Mouse (Mus musculus): Measurements from ENCODE around the gene Tdp1.

The Tdp1 gene

DNA sequence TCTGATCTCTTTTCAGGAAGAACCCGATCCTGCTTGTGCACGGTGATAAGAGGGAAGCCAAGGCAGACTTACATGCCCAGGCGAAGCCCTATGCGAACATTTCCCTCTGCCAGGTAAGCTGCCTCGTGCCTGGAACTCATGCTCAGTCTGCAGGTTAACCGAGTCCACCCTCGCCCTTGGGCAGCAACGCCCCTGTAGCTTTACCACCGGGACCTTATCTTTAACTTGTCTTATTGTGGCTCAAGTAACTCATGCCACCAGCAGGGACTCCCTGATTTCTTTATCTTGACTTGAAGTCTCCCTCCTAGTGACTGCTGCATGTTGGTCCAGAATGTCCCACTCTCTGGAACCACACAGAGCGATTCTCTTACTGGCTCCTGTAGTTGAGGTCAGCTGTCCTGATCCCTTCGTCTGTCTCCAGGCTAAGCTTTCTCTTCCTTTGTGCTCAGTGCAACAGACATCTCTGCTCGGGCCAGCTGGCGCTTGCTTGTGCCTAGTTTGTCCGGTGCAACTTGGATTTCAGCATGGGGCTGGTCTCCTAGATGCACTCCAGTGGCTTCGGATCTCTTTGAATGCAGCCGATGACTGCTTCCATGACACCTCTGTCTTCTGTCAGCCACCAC, 14.0 kb downstream of the Tdp1 start:
- DNase-seq (ENCODE audit: low spot score in 2 of 2): no peak

DNA sequence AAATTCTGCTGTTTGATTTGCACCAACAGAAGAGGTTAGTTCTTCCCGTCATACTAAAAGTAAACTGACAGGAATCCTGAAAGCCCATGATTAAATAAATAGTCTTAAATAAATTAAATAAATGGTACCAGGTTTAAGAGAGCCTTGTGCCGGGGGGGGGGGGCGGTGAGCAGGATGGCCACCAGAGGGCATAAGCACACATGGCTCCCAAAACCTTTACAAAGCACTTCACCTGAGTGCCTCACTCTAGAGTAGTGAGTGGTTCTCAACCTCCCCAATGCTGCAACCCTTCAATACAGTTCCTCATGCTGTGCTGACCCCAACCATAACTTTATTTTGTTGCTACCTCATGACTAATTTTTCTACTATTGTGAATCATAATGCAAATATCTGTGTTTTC, 15.7 kb downstream of the Tdp1 start:
- no peak for DNase-seq (ENCODE audit: low spot score in 2 of 2)

DNA sequence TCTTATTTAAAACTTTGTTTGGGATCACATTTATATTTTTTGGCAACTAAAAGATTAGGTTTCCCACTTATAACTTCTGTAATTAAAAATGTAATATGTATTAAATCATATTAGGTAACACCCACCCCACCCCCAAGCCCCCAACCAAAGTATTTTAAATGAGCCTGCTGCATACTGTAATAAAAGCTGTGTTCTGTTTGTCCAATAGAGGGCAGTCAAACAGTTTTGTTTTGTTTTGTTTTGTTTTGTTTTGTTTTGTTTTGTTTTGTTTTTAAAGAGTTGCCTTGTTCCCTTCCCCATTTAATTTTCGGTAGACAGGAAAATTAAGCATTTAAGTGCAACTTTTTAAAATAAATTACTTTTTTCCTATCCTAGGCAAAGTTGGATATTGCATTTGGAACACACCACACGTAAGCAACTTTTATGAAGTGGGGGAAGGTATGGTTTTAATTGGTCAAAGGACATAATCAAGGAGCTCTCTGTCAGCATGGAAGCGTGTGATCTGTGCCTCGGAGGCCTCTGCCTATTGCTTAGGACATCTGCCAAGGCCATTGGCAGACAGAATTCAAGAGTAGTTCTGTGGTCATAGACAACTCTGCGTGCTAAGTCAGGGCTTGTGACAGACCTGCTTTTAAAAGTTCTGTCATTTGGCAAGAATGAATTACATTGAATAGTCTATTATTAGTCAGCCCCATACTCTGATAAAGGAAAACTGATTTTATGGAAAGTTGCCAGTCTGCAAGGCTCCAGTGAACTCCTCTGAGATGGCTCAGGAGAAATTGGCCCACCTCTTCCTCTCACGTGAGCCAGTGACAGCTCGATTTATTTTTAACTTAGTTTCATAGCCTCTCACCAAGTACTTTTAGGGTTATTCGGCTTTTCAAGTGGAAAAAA, 17.9 kb downstream of the Tdp1 start:
- DNase-seq (ENCODE audit: low spot score in 2 of 2): no peak

DNA sequence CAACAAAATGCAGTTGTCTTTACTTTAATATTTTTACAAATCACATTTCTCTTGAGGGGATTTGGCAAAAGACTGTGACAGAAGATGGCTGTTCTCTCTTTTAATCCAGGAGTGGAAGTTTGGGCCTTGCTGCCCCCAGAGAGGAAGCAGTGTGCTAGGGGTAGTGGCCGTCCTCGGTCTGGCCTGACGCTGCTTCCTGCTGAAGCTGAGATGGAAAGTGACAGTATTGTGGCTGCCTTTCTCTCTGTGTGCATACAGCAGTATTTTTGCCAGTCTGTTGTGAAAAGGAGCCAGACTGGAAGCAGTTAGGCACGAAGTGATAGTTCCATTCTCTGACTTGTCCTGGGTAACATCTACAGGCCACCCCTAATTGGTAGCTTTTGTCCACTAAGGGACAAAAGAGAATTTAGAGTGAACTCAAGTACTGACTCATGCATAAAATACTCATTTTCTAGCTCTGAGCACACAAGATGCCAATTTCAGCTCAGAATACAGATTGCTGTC, 18.6 kb downstream of the Tdp1 start:
- DNase-seq (ENCODE audit: low spot score in 2 of 2): no peak

DNA sequence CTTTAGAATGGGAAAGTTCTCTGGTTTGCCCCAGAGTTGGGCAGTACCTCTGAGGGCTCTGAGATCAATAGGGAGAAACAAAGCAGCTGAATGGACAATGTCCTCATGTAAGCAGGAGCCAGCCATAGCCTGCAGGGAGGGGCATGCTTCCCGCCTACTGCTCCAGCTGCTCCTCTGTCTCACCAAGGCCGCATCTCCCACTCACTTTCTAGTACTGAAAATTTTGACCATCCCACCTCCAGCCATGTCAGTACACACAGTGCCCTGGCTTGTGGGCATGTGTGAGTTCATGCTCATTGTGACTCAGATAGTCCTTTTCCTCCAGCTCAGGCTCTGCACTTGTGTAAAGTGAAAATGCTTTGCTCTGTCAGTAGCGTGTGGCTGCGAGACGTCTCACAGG, 20.2 kb downstream of the Tdp1 start:
- no peak for DNase-seq (ENCODE audit: low spot score in 2 of 2)

DNA sequence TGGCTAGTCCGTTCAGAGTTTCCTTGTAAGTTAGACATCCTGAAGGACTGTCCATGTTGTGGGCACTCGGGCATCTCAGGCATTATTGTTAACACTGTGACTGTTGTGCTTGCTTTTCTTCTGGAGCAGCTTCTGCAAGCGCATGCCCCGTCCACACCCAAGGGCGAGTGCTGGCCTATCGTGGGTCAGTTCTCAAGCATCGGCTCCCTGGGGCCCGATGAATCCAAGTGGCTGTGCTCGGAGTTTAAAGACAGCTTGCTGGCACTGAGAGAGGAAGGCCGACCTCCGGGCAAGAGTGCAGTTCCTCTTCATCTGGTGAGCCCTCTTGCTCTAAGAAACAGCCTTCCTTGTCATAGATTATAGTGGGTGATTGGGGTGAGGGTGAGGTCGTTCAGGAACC, 27.1 kb downstream of the Tdp1 start:
- no peak for DNase-seq (ENCODE audit: low spot score in 2 of 2)

DNA sequence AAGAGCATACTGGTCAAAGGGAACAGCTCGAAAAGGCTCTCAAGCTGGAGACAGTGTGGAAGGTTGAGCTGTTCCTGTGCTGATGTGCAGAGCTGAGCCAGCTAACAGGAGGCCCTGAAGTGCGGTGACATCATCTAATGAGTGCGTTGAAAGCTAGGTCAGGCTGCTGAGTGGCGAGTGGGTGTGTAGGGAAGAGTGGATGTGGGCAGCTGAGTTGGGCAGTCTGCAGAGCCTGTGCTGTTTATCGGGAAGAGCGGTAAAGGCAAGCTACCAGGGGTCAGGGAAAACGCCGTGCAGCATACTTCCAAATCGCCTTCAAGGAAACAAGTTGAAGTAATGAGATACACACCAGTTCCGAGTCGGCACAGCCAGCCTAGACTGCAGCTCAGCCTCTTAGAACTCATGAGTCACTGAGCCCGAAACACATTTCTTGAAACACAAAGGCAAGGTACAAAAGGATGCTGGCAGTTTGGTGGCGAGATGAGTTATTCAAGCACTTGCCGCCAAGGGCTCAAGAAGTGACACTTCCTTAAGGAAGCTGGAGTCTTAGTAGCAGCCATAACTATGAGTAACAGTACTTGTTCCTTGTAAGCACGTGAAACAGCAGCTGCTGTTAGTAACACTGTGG, 33.6 kb downstream of the Tdp1 start:
- no peak for DNase-seq (ENCODE audit: low spot score in 2 of 2)

DNA sequence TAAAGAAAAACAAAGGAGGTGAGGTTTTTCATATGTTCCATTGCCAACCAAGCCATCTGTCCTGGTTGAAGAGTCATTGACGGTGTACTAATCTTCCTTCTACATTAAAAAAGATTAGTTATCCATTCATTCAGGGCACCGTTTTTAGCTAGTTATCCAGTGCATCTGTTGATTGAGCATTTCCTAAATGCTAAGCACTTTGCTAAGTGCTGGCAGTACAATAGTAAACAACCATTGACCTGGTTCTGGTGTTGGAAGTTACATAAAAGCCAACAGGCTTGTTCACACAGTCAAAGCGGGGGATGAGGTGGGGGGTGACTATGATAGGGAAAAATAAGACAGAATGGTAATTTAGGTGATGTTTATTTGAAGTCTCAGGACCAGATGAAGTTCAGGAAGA, 35.3 kb downstream of the Tdp1 start:
- DNase-seq (ENCODE audit: low spot score in 2 of 2): no peak

DNA sequence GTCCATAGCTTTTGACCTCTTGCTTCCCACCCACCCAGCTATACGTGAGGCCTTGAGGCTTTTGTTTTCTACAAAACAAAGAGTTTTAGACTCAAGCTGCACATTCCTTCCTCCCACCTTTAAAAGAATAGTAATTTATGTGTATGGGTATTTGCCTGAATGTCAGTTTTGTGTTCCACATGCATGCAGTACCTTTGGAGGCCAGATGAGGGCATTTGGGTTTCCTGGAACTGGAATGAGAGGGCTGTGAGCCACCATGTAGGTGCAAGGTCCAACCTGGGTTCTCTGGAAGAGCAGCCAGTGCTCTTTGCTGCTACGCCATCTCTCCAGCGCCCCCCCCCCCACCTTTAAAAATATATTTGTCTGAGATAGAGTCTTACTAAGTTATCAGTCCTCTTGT, 36.7 kb downstream of the Tdp1 start:
- no peak for DNase-seq (ENCODE audit: low spot score in 2 of 2)

DNA sequence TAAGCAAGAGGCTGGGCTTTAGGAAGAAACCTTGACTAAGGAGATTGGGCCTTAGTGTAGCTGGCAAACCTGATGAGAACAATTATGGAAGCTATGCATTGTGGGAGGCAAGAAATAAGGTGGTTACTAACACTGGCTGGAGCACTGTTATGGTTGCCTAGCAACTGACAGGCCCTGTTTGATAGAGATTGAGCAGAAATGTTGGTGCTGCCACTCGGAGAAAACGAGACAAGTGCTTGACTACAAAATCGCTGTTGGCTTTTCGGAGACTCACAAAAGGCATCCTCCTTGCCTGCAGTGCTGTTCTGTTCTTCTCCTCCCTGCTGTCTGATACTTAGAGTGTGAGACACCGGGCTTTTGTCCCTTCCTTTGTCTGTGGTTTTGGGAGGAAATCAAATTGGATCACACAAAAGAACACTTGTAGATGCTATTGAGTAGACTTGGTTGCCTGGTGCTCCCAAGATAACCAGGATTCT, 38.9 kb downstream of the Tdp1 start:
- no peak for DNase-seq (ENCODE audit: low spot score in 2 of 2)

DNA sequence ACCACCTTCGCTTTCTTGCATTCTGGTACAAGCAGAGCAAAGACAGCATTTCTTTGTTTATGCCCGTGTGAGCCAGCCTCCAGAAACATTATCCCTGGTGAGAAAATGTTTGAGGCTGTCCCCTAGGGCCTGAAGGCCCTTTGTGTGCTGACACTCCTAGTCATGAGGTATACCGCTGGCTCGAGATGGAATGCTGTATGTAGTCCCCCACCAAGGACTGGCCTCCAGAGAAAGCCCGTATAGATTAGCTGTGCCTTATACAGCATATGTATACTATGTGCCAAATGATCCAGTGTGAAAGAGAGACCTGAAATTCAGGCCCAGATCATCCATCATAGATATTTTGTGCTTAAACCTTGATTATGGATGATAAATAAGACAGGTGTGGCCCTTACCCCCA, 39.4 kb downstream of the Tdp1 start:
- DNase-seq (ENCODE audit: low spot score in 2 of 2): no peak

DNA sequence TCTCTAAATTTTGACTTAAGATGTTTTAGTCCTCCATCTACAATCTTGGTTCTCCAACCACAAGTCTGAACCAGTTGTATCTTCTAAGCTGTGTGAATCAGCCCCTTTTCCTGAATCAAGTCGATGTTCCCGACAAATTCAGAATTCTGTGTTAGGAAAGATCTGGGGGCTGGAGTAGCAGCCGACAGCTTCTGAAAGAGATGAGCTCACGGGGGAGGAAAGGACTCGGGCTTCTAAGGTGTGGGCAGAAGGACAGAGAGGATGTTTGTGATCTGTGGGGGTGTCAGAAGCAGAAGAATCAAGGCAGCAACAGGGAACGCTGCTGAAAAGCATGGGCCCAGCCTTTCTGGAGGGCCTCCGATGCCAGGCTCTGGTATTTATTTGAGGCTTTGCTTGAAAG, 44.0 kb downstream of the Tdp1 start:
- DNase-seq (ENCODE audit: low spot score in 2 of 2): no peak

DNA sequence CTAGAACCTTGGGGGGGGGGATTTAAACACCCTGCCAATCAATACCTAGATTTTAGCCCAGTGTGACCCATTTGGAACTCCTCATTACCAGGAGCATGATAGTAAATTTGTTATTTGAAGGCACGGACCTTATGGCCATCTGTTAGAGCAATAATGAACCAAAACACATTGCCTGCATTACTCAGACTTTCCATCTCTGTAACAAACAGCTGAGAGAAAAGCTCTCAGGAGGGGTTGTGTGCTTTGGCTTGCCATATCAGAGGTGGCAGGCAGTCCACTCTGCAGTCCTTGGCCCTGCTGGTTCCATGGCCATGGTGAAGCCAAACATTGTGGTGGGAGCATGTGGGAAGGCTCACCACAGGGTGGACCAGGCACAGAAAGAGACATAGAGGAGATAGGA, 44.8 kb downstream of the Tdp1 start:
- DNase-seq (ENCODE audit: low spot score in 2 of 2): no peak

DNA sequence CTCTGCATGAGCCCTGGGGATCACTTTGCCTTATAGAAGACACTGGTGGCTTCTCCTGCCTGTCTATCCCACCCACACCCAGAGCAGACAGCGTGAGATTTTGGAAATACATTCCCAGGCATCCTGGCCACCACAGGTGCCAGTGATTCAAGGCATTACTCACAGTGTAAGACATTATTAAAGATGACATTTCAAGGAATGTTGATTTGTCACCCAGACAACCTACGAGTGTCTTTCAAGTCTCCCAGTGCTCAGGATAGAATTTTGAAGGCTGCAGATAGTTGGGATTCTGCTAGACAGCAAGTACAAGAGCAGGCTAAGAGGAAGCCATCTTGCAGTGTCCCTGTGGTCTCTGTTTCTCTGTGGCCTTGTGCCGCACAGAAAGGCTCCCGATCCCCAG, 47.9 kb downstream of the Tdp1 start:
- no peak for DNase-seq (ENCODE audit: low spot score in 2 of 2)

DNA sequence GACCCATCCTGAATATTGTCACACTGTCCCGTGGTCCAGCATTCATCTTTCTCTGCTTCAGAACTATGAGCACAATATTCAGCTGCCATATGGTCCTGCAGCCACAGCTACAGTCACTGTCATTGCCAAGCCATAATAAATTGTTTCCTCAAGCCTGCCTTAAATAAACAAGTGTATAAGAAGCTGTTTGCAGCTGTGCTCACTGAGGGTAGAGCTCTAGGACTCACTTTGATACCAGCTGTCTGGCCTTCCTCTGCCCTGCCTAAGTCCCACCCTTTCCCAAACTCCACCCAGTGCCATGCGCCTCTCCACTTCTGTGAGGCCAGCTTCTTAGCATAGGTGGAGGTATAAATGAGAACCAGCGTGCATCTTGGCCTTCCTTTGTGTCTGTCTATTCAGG, 49.3 kb downstream of the Tdp1 start:
- DNase-seq (ENCODE audit: low spot score in 2 of 2): no peak

DNA sequence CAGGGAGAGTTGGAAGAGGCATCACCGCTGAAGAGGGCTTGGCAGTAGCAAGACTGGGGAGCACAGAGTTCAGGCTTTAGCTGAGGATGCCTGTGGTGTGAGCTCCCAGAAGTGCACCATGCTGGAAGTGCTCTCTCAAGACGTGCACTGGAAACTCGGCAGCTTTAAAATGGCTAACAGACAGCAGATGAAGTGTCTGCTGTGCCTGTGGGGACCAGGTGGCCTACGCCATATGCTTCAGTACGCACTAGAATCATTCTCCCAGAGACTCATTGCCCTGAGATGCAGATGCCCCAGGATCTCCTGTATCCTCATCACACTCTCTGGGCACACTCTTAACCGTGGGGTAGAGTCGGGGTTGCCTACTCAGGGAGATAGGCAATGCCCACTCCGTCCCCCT, 51.1 kb downstream of the Tdp1 start:
- DNase-seq (ENCODE audit: low spot score in 2 of 2): no peak

DNA sequence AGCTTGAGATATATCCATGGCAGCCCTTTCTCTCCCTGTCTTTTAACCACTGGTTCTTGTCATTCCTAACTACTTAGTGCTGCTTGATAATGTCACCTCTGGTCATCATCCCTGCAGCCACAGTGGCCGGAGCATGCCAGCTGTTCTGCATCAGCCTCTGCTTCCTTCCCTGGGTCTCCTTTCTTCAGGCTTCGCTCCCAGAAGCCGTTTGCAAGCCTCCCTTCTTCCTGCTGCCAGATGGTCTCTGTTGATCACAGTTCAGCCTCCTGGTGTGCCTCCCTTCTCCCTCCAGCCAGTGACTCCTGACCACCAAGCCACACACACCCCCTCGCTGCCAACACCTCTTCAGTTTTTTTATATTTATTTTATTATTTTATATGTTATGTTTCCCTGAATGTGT, 54.2 kb downstream of the Tdp1 start:
- DNase-seq (ENCODE audit: low spot score in 2 of 2): no peak

DNA sequence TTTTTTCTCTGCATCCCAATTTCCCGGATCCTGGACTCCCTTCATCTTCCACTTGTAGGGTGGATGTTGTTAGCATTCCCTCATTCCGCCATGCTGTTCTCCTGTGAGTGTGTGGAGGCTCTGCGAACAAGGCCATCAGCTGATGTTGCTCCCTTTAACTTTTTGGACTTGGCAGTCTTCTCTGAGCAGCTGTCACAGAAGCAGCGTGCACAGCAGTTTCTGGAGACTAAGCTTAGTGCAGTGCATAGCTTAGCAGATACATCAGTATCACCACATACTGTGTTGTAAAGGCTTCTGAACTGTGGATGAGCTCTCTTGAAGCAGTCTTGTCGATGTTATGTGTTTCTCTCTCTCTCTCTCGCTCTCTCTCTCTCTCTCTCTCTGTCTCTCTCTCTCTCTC, 54.9 kb downstream of the Tdp1 start:
- no peak for DNase-seq (ENCODE audit: low spot score in 2 of 2)

DNA sequence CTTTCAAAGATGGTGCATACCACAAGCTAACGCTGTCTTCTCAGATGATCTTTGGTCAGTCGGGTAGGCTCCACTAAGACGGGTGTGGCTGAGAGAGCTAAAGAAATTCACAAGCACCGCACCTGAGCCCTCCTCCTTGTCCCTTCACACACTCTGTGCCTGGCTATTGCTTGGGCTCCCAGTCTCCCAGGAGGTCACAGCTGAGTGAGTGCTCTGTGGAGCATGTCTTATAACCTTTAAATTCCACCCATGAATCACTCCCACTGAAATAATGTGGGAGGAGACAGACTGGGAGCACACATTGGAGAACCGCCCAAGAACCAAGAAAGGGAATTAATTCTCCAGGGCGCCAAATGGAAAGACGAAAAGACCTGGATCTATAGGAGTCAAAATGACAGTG, 56.4 kb downstream of the Tdp1 start:
- no peak for DNase-seq (ENCODE audit: low spot score in 2 of 2)

DNA sequence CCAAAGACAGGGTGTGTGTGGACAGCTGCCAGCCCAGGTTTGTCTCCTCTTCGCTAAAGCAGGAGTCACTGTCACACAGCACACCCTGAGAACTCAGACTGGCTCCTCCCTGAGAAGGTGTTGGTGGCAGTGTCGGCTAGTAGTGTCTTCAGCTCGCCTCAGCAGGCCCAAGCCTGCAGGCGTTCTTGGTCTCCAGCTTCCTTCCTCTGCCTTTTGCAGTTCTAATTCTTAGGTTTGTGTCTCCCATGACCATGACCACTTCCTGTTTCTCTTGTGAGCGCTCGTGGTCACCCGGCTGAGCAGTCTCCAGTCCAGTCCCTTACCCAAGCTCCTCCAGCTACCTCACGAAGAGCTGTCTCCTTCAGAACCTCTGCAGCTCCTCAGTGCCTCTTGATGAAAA, 58.1 kb downstream of the Tdp1 start:
- DNase-seq (ENCODE audit: low spot score in 2 of 2): no peak

DNA sequence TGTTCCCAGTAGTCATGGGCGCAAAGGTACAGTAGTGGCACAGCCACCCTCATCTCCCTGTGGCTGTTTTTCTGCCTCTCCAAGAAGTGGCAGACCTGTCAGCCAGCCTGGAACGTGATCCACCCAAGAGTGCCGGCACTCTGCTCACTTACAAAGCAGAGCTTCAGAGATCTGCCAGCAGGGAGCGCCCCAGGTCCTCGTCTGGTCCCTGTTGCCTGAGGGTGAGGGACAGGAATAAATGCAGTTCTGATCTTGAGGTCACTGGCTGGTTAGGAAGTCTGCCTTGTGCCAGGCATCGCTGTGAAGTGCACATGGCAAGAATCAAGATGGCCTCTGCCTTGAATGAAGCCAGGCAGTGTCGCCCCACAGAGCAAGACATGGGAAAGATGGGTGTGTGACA, 68.6 kb downstream of the Tdp1 start:
- peak; percentile 35 to 50 for DNase-seq (ENCODE audit: low spot score in 2 of 2)

DNA sequence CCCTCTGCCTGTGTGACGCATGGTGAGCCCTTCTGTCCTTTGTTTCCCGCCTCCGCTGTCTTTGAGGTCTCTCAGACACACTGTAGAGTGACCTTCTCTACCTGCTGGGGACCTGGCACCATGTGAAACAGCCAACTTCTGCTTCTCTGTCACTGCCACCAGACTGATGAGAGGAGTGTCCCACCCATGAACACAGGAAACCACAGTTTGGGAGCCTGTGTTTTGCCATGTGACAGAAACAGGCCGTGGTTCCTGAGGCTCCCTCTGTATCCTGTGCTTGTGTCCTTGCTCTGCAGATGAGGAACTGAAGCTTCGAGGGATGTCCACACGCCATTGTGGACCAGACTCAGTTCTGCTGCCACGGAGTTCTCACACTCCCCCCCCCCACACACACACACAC, 72.1 kb downstream of the Tdp1 start:
- DNase-seq (ENCODE audit: low spot score in 2 of 2): no peak

Data from urinary bladder, postnatal 36 days (tissue).